Mouse (Mus musculus) cerebellum, adult 8-10 months (tissue): Measurements from ENCODE around the gene Mars.

Experiments
- DNase-seq: peaks from one replicate; pipeline ENCODE4 v3.0.0; 2022

The Mars gene

GRCm38 (mm10) chr10:127303136-127303535 is 8.4 kb downstream of the Mars start:
- DNase-seq, result no peak

DNA sequence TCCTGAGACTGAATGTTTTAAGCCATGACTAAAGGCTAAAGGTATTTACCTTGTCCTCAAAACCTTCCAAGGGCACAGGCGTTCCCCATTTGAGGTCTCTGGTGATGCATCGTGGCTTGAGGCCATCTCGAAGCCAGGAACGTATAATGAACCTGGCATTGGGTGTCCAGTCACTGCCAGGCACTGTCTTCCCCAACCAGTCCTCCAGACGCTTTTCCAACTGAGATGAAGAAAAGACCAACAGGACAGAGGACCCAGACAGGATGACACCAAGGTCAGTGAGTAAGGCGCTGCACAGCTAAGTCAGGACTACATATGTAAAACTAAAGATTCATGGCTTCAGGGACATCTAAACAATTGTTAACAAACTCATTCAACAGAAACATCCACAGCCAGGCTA is 11.2 kb downstream of the Mars start:
- no peak for DNase-seq

GRCm38 (mm10) chr10:127297015-127297871 is 14.3 kb downstream of the Mars start:
- no peak for DNase-seq

- no peak for DNase-seq
These were observed 15.4 kb downstream of the Mars start for GRCm38 (mm10) chr10:127295986-127296794.

- no peak for DNase-seq
These were observed 16.6 kb downstream of the Mars start for GRCm38 (mm10) chr10:127294895-127295510.

DNA sequence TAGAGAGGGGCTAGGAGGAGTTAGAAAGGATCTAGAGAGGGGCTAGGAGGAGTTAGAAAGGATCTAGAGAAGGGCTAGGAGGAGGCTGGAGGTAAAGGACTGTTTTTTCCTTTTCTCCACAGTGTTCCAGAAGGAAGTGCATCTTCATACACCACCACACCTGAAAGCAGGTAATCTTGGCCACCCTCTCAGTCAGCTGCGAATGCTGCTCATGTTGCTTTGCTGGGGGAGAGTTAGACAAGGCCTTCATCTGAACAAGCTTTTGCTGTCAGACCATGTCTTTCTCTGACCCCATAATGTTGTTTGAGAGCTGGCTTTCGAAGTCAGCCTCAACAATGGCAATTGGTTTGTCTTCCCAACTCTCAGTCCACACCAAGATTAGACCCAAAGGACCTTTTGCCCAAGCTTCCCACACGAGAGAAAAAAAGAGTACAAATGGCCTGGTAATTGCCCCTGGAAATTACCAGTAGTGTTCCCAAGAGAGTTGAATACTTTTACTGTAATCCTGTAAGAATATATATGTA is 17.9 kb downstream of the Mars start:
- no peak for DNase-seq

DNA sequence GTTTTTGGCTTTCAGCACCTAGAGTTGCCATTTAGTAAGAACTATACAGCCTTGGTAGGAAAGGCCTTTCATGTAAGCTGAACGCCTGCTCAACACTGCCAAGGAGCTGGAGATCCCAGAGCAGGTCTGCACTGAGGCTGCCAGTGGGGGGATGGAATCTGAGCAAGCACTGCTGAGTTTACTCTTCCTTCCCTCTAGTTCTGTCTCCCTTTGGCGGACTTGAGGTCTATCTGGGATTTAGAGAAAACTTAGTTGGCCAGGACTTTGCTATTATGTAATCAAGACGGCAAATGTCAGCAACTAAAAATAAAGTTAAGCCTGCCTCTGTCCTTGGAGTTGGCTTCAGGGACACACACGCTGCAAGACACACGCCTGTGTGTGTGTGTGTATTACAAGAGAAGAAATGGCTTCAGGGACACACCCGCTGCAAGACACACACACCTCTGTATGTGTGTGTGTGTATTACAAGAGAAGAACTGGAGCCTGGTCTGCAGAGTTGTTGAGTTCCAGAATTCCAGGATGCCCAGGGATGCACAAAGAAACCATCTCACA is 18.5 kb downstream of the Mars start:
- DNase-seq, result no peak

DNA sequence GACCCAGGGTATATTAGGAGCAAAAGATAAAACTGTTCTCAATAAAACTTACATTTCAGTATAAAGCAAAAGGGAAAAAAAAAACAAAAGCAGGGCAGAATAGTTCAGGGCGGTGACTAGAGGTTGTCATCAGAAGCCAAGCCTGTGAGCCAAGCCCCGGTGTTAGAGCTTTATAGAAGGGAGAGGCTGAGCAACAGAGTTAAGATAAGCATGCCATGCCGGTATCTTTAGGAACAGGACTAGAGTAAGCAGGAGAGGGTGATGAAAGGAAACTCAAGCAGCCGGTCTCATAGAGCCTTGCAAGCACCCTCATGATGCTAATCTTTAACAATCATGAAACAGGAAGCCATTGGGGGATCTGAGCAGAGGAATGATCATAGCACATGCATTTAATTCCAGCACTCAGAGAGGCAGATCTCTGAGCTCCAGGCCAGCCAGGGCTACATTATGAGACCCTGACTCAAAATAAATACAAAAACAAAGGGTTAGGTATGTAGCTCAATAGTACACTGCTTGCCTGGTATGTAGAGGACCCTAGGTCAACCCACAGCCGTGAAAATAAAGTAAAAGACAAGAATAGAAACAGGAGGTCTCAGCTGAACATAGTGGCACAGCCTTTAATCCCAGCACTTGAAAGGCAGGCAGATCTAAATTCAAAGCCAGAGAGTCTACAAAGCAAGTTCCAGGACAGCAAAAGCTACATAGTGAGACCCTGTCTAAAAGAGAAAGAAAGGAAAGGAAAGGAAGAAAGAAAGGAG is 19.5 kb downstream of the Mars start:
- no peak for DNase-seq

DNA sequence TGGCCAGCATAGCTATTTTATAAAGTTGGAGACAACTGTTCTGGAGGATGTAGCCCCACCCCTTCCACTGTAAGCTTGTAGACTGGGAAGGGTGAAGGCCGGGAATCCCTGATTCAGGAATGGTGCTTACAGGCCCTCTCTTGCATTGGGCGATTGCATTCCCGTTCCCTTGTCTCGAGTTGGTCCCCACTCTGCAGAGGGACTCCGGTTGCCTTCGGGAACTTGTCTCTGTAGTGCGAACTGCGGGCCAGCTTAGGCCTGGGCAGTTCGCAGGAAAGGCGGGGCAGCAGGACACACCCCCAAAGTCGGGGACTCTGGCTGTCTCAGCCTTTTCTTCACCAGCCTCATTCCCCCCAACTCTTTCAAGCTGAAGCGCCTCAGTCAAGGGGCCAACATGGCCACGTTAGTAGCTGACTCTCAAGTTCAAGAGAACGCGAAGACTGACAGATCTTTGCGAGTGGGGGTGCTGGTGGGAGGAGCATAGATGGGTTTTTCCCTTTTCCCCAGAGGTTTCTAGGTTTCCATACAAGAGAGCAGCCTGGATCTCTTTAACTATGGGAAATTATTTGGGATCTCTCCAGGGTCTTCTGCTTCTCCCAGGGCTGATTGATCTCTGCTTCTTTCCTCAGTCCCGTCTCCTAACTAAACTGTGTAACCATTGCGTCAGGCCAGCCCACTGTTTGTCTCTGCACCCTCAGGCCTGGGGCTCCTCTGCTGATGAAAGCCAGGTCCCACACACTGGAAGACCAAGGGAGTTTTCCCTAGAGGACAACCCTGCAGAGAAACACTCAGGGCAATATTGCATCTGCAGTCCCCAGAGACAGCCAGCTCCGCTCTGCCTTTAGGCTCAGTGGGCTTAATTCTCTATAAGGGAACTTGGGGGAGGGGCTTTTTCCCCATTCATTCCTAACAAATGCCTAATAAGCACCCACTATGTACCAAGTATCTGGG is 20.4 kb downstream of the Mars start:
- peak; percentile 40 for DNase-seq

DNA sequence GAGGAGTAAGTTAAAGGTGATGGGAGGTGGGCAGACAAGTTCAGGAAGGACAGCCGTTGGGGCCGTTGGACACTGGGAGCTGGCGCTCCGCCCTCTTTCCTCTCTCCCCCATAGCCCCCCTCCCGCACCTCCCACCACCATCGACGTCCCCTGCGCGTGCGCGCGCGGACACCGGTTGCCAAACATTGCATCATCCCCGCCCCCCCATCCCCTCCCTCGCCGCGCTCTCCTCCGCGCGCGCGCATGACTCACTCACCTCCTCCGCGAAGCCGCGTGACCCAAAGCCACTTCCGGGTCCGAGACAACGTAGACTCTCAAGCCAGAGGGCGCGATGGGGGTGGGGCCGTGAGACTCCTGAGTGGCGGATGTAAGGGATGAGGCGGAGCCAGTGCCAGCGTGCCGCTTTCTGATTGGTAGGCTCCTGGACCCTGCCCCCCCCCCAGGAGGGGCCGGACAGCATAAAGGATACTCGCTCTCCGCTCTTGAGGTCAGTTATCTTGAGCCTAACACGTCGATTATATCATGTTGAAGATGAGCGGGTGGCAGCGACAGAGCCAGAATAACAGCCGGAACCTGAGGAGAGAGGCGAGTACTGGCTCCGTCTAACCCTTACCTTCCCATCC is 21.2 kb downstream of the Mars start:
- peak; percentile 100 for DNase-seq

DNA sequence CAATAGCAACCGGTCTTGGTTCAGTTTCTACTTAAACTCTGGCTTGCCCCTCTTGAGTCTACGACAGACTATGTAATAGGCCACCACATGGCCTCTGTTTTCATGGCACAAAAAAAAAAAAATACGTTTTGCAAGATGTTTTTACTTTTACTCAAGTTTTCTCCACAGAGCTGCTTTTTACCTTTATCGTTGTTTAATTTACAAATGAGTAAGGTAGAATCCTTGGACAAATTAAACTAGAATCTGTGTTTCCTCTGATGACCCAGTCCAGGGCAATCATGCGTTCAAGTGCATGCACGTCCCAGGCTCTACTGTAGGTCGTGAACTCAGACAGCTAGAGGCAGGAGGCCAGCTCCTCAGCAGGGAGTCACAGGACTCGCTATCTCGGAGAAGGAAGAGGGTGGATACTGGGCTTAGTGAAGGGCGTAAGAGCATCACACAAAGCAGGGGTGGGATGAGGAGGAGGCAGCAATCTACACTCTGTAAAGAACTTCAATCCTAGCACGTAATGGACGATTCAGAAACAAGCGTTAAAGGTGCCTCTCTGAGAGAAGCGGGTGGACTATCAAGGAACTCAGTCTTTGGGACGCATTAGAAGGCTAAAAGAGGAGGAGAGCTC is 21.9 kb downstream of the Mars start:
- DNase-seq, result peak; percentile 80

- DNase-seq, result peak; percentile 87
These were observed 22.6 kb downstream of the Mars start, which contains the start of gene Mbd6 for GRCm38 (mm10) chr10:127288800-127289572. Gene Mbd6, minus strand, starts transcription at chr10:127289018.

DNA sequence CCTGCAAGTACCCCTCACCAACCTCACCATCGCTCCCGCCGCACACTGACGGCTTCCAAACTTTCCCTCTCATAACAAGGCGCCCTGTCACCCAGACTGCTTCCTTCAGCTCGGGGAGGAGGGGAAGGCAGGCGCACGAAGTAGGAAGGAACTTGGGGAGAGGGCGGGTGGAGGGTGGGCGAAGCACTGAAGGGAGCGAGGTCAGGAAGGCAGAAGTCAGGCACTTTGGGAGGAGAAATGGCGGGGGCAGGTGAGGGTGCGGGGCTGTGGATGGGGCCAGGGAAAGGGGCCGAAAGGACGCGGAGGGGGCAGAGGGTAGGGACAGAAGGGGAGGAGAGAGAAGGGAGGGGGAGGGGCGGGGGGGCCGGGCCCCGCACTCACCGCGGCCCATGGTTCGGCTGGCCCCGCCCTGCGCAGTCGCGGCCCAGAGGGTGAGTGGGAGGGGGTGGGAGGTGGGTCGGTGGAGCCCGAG is 23.2 kb downstream of the Mars start:
- DNase-seq, result no peak

GRCm38 (mm10) chr10:127287936-127288293 is 23.7 kb downstream of the Mars start:
- DNase-seq, result no peak

- DNase-seq, result no peak
These were observed 24.2 kb downstream of the Mars start for GRCm38 (mm10) chr10:127287271-127287935.

DNA sequence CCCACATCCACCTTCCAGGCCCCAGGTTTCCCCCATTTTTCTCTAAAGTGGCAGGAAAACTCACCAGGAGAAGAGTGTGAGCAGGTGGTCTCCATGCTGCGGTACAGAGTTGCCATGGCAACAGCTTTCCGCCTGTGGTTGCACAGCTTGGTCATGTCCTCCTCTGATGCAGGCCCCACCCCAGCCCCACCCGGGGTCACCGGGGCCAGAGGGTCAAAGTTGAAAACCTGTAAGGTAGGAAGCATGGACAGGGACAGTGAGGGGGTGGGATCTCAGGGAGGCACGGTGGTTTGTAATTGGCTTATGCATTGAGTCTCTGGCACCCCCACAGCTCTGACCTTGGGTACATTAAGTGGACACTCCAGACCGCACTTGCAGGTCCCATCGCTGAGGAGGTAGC is 24.9 kb downstream of the Mars start:
- DNase-seq, result no peak

GRCm38 (mm10) chr10:127286194-127286593 is 25.4 kb downstream of the Mars start:
- DNase-seq, result no peak

DNA sequence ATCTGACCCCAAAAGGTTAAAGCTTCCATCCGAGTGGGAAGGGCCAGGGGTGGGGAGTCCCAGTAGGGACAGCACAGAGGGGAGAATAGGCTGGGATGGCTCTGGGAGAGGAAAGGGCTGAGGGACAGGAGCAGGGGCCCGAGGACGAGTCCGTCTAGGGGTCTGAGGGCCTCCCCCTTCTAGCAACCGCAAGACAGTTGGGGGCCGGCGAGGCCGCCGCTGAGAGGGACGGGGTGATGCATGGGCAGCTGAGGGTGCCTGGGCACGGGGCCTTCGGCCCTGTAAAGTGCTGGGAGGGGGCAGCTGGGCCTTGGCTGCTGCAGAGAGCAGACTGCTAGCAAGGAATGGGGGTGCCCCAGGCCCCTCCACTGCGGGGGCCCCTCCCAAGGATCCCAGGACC is 25.9 kb downstream of the Mars start:
- no peak for DNase-seq
